Mouse (Mus musculus) midbrain, embryonic 16.5 days (tissue): Measurements from ENCODE around the gene Arsg. TPM values are rescaled to one million over a fixed set of nuclear protein-coding genes. Genes with fewer than 3 reads are reported as not detected.

ENCODE experiments used
- ATAC-seq: fragments of 200-750 bp; cut with Nextera tagmentation; 2 replicates; pipeline ENCODE4 v1.8.0; 2017; ENCODE audit warnings: moderate TSS enrichment
- H3K27ac ChIP-seq: fragments of 300-500 bp; sonication (generic); 2 replicates; pipeline ENCODE4 v1.5.1; 2014; ENCODE audit warnings: mild to moderate bottlenecking, low read length, mixed read lengths
- H3K27me3 ChIP-seq: fragments of 300-500 bp; sonication (generic); 2 replicates; pipeline ENCODE4 v1.6.1; 2014; ENCODE audit warnings: low read depth, low read length, mixed read lengths; ENCODE audit not compliant: control insufficient read depth, insufficient read depth
- H3K36me3 ChIP-seq: fragments of 300-500 bp; sonication (generic); 2 replicates; pipeline ENCODE4 v1.6.1; 2014; ENCODE audit warnings: mild to moderate bottlenecking, low read length, moderate library complexity, mixed read lengths; ENCODE audit not compliant: control insufficient read depth, insufficient read depth
- H3K4me1 ChIP-seq: fragments of 300-500 bp; sonication (generic); 2 replicates; pipeline ENCODE4 v1.6.1; 2014; ENCODE audit warnings: mild to moderate bottlenecking, low read length, mixed read lengths; ENCODE audit not compliant: control insufficient read depth, insufficient read depth
- H3K4me2 ChIP-seq: fragments of 300-500 bp; sonication (generic); 2 replicates; pipeline ENCODE4 v1.6.1; 2014; ENCODE audit warnings: mild to moderate bottlenecking, low read length, mixed read lengths
- H3K4me3 ChIP-seq: fragments of 300-500 bp; sonication (generic); 2 replicates; pipeline ENCODE4 v1.5.1; 2014; ENCODE audit warnings: low read depth, mild to moderate bottlenecking, low read length, moderate library complexity, mixed read lengths
- H3K9ac ChIP-seq: fragments of 300-500 bp; sonication (generic); 2 replicates; pipeline ENCODE4 v1.6.1; 2014; ENCODE audit warnings: low read depth, low read length, mixed read lengths
- H3K9me3 ChIP-seq: fragments of 300-500 bp; sonication (generic); replicated peaks from 2 replicates; pipeline ENCODE4 v1.6.1; 2014; ENCODE audit warnings: mild to moderate bottlenecking, low read length, mixed read lengths; ENCODE audit not compliant: control insufficient read depth, poor library complexity, severe bottlenecking
- WGBS: fragments of 180-500 bp; shearing (Covaris S2); extraction: QIAGEN DNeasy Blood & Tissue Kit; methylation state at CpG from one replicate; pipeline ENCODE4 v1.1.7; 2014; 5-methylcytosine and 5-hydroxymethylcytosine counted together
- polyA plus RNA-seq: library from polyadenylated mRNA; unstranded; fragments of >200 nt; fragmentation: Nextera tagmentation; extraction: Ambion mirVana; gene quantifications from 2 replicates; pipeline ENCODE4 v1.2.1, GENCODE M21; 2015

Arsg gene
- polyA plus RNA-seq, 1 experiment from 2014 or later = 4.2 TPM

- Histone ChIP-seq H3K27ac (peak overlapping the region; percentile 92), H3K36me3 (no peaks in the 10 kb centered on the region), H3K9me3 (no peaks in the 10 kb centered on the region), H3K4me1 (peaks cover 7% of the 10 kb centered on the region; the same call in 1 of the 2 replicates), H3K9ac (peak overlapping the region; percentile 76), H3K27me3 (peaks cover 5% of the 10 kb centered on the region), H3K4me3 (peak overlapping the region; percentile 60), H3K4me2 (peak overlapping the region; percentile 86)
- 9% methylated on average over 13 of the region's 14 CpGs for WGBS
- ATAC-seq = peak; percentile 59; the same call in 1 of the 2 replicates
Observed at GRCm38 (mm10) chr11:109474086-109474742, 1.0 kb downstream of the Arsg start.

- Histone ChIP-seq H3K9me3 (no peaks in the 10 kb centered on the region), H3K9ac (no peak overlapping the region), H3K36me3 (no peaks in the 10 kb centered on the region), H3K4me3 (no peak overlapping the region), H3K27me3 (peaks cover 5% of the 10 kb centered on the region; the same call in 1 of the 2 replicates), H3K4me2 (no peak overlapping the region), H3K27ac (no peak overlapping the region), H3K4me1 (peaks cover 7% of the 10 kb centered on the region; the same call in 1 of the 2 replicates)
- WGBS = 75% methylated on average over 13 of the region's 13 CpGs
- no peak for ATAC-seq
Observed at GRCm38 (mm10) chr11:109474836-109475235, 1.7 kb downstream of the Arsg start.

- Histone ChIP-seq H3K4me2 (no peak overlapping the region), H3K36me3 (no peaks in the 10 kb centered on the region), H3K27me3 (peaks cover 5% of the 10 kb centered on the region; the same call in 1 of the 2 replicates), H3K9me3 (no peaks in the 10 kb centered on the region), H3K4me1 (peaks cover 7% of the 10 kb centered on the region; the same call in 1 of the 2 replicates), H3K4me3 (no peak overlapping the region), H3K27ac (no peak overlapping the region), H3K9ac (no peak overlapping the region)
- no peak for ATAC-seq
- WGBS = 66% methylated on average over 4 of the region's 4 CpGs
Observed at GRCm38 (mm10) chr11:109475717-109476116, 2.5 kb downstream of the Arsg start.

GRCm38 (mm10) chr11:109476241-109476640, 3.1 kb downstream of the Arsg start:
- Histone ChIP-seq H3K4me2 (no peak overlapping the region), H3K9me3 (no peaks in the 10 kb centered on the region), H3K4me3 (no peak overlapping the region), H3K9ac (no peak overlapping the region), H3K36me3 (no peaks in the 10 kb centered on the region), H3K27me3 (peaks cover 3% of the 10 kb centered on the region; the same call in 1 of the 2 replicates), H3K27ac (no peak overlapping the region), H3K4me1 (peaks cover 7% of the 10 kb centered on the region; the same call in 1 of the 2 replicates)
- no peak for ATAC-seq
- 16% methylated on average over 2 of the region's 2 CpGs for WGBS

- Histone ChIP-seq H3K4me3 (no peak overlapping the region), H3K36me3 (no peaks in the 10 kb centered on the region), H3K9me3 (no peaks in the 10 kb centered on the region), H3K4me2 (no peak overlapping the region), H3K27me3 (no peaks in the 10 kb centered on the region), H3K4me1 (peaks cover 7% of the 10 kb centered on the region; the same call in 1 of the 2 replicates), H3K9ac (no peak overlapping the region), H3K27ac (no peak overlapping the region)
- ATAC-seq = no peak
- WGBS = 19% methylated on average over 6 of the region's 6 CpGs
Observed at GRCm38 (mm10) chr11:109476653-109477052, 3.5 kb downstream of the Arsg start.

- Histone ChIP-seq H3K27ac (no peak overlapping the region), H3K4me3 (no peak overlapping the region), H3K36me3 (no peaks in the 10 kb centered on the region), H3K4me1 (peaks cover 3% of the 10 kb centered on the region; the same call in 1 of the 2 replicates), H3K27me3 (no peaks in the 10 kb centered on the region), H3K4me2 (no peak overlapping the region), H3K9ac (no peak overlapping the region), H3K9me3 (no peaks in the 10 kb centered on the region)
- ATAC-seq = no peak
- 50% methylated on average over 16 of the region's 16 CpGs for WGBS
Observed at GRCm38 (mm10) chr11:109477606-109478380, 4.6 kb downstream of the Arsg start.

- ATAC-seq = no peak
- Histone ChIP-seq H3K4me1 (no peaks in the 10 kb centered on the region), H3K27ac (no peak overlapping the region), H3K36me3 (no peaks in the 10 kb centered on the region), H3K9ac (no peak overlapping the region), H3K27me3 (no peaks in the 10 kb centered on the region), H3K4me2 (no peak overlapping the region), H3K4me3 (no peak overlapping the region), H3K9me3 (no peaks in the 10 kb centered on the region)
- WGBS = 45% methylated on average over 16 of the region's 16 CpGs
Observed at GRCm38 (mm10) chr11:109479575-109480285, 6.6 kb downstream of the Arsg start.

- Histone ChIP-seq H3K36me3 (no peaks in the 10 kb centered on the region), H3K4me3 (no peak overlapping the region), H3K27ac (no peak overlapping the region), H3K27me3 (no peaks in the 10 kb centered on the region), H3K9ac (no peak overlapping the region), H3K4me2 (no peak overlapping the region), H3K9me3 (no peaks in the 10 kb centered on the region), H3K4me1 (no peaks in the 10 kb centered on the region)
- 82% methylated on average over 8 of the region's 8 CpGs for WGBS
- no peak for ATAC-seq
Observed at GRCm38 (mm10) chr11:109480440-109480839, 7.3 kb downstream of the Arsg start.
